Mouse (Mus musculus): ENCODE data around the gene Tcf20. TPM values are rescaled to one million over a fixed set of nuclear protein-coding genes. Genes with fewer than 3 reads are reported as not detected.

Tcf20 gene
- polyA plus RNA-seq, 1 experiment from 2014 or later: 25.1 TPM

DNA sequence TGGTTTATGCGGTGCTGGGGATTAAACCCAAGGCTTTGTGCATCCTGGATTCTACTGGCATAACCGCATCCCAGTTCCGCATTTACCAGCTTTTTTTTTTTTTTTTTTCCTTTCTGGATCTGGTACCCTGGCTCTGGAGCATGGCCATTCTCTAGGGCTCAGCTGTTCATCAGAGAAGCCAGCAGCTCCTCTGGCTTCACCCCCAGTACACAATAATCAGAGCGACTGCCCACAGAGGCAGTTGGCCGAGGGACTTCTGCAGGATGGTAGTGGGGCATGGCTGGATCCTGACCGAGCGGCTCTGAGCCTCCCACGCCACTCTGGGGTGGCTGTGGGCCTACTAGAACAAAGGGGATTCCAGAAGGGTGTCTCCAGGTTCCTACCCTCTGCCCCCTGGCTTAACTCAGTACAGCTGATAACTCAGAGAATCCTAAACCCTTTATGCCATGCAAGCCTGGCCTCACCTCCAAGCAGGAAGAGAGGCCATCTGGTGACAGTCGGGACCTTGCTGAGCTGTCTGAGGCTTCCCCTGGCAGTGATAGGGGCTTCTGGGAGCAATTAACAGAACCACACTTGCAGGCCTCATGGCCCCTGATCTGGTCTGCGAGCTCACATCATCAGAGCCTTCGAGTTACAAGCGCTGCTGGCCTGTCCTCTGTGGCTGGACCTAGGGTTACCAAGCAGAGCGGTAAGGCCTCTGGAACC lies 4.6 kb upstream of the Tcf20 start:
- H3K27me3 ChIP-seq: peaks cover 59% of the 10 kb centered on the region
- CTCF ChIA-PET: interaction anchor here (1.1 kb wide), 1 partner anchor 9 kb away, joined by 3 read pairs; no protein-coding TSS in a partner anchor
- in situ Hi-C loops (cut with MboI; ENCODE audit: low pct_unique_long_range_greater_than_20kb): no loop called here

DNA sequence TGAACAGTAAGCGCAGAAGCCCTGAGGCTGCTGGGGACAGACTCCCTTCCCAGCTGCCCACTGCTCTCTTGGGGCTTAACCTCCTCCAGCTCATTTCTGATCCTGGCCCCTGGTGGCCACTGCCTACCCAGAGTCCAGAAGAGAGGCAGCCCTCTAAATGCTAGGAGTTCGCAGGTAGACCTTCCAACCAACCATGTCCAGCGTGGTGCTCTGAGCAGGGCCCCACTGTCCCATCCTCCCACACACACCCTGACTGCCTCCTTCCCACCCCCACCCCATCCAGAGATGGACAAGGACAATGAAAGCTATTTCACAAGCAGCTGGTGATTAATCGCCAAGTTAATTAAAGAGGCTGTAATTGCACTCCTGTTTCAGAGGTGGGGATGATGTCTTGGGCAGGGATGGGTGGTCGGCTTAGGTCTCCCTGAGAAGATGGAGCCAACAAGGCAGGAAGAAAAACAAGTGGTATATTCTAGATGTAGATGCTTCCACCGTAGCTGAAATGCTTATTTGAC lies 1.6 kb upstream of the Tcf20 start:
- peaks cover 47% of the 10 kb centered on the region for H3K27me3 ChIP-seq
- POLR2A ChIA-PET: no interaction called here
- TF ChIP-seq CTCF (IDR thresholded peaks at IDR 0.05): no peak
- DNase-seq (ENCODE audit: low read depth, low spot score) (no peak), ATAC-seq (no peak)
- CTCF ChIA-PET: no interaction called here
- in situ Hi-C loops (cut with MboI; ENCODE audit: low pct_unique_long_range_greater_than_20kb): no loop called here

More for the DNA sequence above, 4.6 kb upstream of the Tcf20 start:
- no peak for ATAC-seq
- no peak for DNase-seq (ENCODE audit: low read depth, low spot score)
- POLR2A ChIA-PET: interaction anchor here (1.0 kb wide), 1 partner anchor 11 kb away, joined by 3 read pairs; no protein-coding TSS in a partner anchor
- TF ChIP-seq CTCF (IDR thresholded peaks at IDR 0.05): no peak

DNA sequence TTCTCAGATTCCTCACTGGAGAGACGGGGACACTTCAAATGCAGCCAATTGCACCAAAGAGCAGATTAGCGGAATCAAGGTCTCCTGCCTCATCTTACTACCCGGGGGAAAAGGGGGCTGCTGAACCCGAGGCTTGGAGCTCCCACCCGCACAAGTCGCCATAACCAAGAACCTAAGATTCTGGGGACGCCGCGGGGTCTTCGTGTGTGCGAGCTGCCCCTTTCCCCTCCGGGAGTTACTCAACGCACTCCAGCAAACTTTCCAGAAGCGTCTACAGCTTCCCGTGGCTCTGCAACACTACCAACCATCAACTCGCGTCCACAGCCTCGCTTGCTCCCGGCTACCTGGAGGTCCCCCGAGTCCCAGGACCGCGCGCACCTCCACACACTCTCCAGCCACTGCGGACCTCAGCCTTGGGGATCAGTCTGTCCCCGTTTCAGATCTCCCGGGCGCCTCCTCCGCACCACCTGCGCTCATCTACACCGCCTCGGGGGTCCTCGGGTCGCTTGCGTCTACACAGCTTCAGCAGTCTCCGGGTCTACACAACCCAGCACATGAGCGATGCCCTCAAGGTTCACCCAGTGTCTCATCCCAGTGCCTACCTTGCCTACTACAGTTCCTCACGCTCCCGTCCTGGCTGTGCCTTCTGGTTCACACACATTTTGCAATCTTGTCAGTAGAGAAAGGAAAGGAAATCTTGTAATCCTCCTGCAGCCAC lies 499 bp downstream of the Tcf20 start:
- peaks cover 42% of the 10 kb centered on the region for H3K27me3 ChIP-seq
- ATAC-seq: no peak
- no peak for TF ChIP-seq CTCF (IDR thresholded peaks at IDR 0.05)
- no peak for DNase-seq (ENCODE audit: low read depth, low spot score)
- in situ Hi-C loops (cut with MboI; ENCODE audit: low pct_unique_long_range_greater_than_20kb): no loop called here
- ChIA-PET POLR2A (interaction anchor here (0.7 kb wide), 1 partner anchor 628 kb away, joined by 3 read pairs; no protein-coding TSS in a partner anchor), CTCF (interaction anchor here (1.4 to 1.7 kb wide), 2 partner anchors 10 to 82 kb away, joined by 3 read pairs; no protein-coding TSS in a partner anchor)

DNA sequence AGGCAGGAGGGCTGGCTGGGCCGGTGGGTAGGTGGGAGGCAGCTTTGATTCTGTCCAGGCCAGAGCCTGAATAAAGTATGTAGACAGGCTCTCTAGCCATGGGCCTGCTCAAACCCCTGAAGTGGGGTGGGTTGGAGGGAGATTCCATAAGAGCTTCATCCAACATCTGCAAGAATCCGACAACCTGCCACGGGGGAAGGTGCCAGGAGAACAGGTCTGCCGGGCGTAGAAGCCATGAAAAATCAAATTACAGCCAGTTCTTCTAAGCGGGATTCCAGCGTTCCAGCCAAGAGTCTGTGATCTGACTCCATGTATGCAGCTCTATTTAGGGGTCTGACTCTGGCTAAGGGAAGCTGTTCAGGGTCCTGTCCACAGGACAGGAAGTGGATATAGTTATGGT lies 3.1 kb downstream of the Tcf20 start:
- DNase-seq (ENCODE audit: low read depth, low spot score) (no peak), ATAC-seq (no peak)
- POLR2A ChIA-PET: no interaction called here
- H3K27me3 ChIP-seq: peaks cover 20% of the 10 kb centered on the region
- CTCF ChIA-PET: no interaction called here
- in situ Hi-C loops (cut with MboI; ENCODE audit: low pct_unique_long_range_greater_than_20kb): no loop called here
- TF ChIP-seq CTCF (IDR thresholded peaks at IDR 0.05): no peak

DNA sequence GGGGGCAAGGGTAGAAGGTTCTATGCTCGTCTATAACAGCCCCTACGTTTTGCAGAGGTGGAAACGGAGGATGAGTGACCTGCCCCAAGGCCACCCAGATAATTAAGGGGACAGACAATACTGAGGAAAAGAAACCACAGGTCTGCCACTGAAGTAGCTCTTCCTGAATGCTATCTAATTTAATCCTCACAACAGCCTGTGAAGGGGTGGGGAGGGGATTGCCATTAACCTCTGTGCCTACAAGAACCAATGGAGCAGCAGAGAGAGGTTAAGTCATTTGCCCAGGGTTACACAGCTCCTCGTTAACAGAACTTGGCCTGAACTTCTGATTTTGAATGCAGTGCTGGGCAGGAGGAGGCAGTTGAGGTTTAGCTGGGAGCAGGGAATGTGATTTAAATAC lies 3.6 kb downstream of the Tcf20 start:
- DNase-seq (ENCODE audit: low read depth, low spot score): no peak
- TF ChIP-seq CTCF (IDR thresholded peaks at IDR 0.05): no peak
- ChIA-PET CTCF (no interaction called here), POLR2A (no interaction called here)
- in situ Hi-C loops (cut with MboI; ENCODE audit: low pct_unique_long_range_greater_than_20kb): no loop called here
- H3K27me3 ChIP-seq: peaks cover 17% of the 10 kb centered on the region
- ATAC-seq: no peak

DNA sequence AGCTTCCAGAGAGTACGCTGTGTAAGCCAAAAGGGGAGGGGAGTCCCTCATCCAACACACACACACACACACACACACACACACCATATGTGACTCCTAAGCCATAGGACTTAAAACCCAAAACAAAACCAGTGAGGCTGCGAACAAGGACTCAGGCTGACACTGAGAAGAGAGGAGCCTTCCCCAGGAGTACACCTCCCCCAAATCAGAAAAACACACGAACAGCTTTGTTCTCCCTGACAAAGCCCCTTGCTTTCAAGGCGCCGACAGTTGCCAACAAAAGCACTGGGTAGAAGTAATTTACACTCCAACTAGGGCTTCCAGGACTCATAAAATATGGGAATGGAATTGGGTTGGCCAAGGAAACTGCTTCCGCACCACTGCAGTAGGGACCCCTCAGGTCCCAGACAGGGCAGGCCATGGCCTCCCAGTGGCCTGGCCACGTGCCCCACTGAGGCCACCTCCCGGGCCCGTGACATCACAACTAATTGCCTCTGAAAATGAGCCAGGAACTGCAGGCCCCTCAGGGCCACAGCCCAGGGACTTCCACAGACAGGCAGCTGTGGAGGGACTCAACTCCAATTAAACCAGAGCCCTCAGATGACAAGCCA lies 4.2 kb downstream of the Tcf20 start:
- in situ Hi-C loops (cut with MboI; ENCODE audit: low pct_unique_long_range_greater_than_20kb): no loop called here
- ATAC-seq (no peak), DNase-seq (ENCODE audit: low read depth, low spot score) (no peak)
- ChIA-PET POLR2A (no interaction called here), CTCF (interaction anchor here (1.4 kb wide), 1 partner anchor 8 kb away, joined by 3 read pairs; no protein-coding TSS in a partner anchor)
- no peak for TF ChIP-seq CTCF (IDR thresholded peaks at IDR 0.05)
- H3K27me3 ChIP-seq: peaks cover 13% of the 10 kb centered on the region

DNA sequence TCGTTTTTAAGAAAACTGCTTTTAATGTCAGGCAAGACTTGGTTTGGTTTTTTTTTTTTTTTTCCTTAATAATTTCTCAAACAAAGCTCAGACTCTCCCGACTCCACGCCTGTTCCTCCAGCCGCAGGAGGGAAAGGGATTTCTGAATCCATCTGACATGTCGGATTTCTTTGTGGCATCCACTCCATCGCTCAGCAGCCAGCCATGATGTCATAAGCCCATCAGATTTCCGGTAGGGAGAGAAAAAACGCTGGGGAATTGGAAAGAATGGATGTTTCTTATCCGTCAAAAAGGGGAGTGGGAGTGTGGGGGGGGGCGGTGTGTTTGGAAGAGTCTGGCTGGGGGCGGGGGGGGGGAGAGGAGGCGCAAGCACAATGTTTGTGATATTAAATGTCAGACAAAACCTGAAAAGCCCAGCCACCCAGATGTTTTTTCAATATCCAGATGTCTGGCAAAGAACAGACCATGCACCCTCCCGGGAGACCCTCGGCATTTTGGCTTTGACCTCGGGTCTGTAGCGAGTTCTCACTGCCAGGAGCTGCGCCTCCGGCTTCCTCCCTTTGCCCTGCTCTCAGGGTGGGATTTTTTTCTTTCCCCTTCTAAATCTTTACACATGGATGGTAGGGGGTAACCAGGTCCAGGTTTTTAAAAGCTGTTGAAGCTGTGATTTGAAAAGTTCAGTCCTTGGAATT lies 4.8 kb downstream of the Tcf20 start:
- ChIA-PET CTCF (interaction anchor here (1.3 to 1.4 kb wide), 2 partner anchors 9 to 178 kb away, joined by 3 read pairs; no protein-coding TSS in a partner anchor), POLR2A (no interaction called here)
- DNase-seq (ENCODE audit: low read depth, low spot score) (no peak), ATAC-seq (no peak)
- no peak for TF ChIP-seq CTCF (IDR thresholded peaks at IDR 0.05)
- H3K27me3 ChIP-seq: peaks cover 8% of the 10 kb centered on the region
- in situ Hi-C loops (cut with MboI; ENCODE audit: low pct_unique_long_range_greater_than_20kb): no loop called here

DNA sequence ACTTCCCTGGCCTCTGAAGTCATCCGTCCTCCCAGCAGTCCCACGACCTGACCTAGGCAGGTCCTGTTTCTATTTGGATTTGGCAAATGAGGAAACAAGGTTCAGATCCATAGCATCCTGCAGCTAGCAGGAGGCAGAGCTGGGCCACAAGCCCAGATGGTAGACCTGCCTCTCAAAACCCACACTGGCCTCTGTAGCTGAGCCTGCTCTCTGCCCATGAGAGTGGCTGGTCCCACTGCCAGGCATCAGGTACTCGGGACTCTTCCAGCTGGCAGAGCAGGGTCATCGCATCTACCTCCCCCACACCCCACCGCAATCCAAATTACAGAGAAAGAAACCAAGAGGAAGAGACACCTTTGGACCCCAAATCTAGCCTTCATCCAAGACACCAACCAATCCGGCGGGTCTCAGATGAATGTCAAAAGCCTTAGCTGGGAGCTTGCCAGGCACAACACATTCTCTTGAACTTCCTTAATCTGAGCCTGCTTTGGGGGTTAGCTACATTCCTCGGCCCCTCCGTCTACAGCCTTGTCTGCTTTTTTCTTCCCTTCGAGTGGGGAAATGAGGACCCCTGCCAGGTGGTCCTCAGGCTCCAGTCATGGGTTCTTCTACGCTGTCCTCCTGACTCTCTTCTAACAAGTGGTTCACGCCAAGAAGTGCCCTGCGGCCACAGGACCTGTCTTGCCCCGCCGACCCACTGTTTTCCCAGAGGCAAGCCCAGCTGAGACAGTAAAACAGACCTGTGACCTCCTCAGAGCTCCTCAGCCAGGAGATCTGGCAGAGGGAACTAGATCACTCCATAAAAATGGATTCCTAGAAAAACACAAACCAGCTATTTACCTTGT lies 5.8 kb downstream of the Tcf20 start:
- POLR2A ChIA-PET: interaction anchor here (0.9 kb wide), 1 partner anchor 55 kb away, joined by 3 read pairs; no protein-coding TSS in a partner anchor
- H3K27me3 ChIP-seq: peaks cover 6% of the 10 kb centered on the region
- TF ChIP-seq CTCF (IDR thresholded peaks at IDR 0.05): no peak
- CTCF ChIA-PET: interaction anchor here (1.3 to 1.4 kb wide), 2 partner anchors 10 to 177 kb away, joined by 3 read pairs; no protein-coding TSS in a partner anchor
- DNase-seq (ENCODE audit: low read depth, low spot score) (no peak), ATAC-seq (no peak)
- in situ Hi-C loops (cut with MboI; ENCODE audit: low pct_unique_long_range_greater_than_20kb): no loop called here

DNA sequence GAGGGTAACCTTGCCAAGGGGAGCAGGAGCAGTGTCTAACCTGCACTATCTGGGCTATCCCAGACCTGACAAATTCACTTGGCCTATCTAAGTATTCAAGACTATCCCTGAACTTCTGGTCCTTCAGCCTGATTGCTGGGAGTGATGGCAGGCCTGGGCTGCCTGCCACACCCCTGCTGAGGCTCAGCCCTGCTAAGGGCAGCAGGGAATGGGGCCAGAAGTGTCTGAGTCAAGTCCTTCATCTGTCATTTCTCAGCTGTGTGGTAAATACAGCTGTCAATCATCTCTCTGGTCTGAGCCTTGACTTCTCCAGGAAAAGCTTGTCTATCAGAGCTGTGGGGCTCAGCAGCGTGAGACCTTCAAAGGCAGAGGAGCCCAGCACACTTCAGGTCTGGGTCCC lies 8.1 kb downstream of the Tcf20 start:
- ChIA-PET CTCF (no interaction called here), POLR2A (no interaction called here)
- ATAC-seq (no peak), DNase-seq (ENCODE audit: low read depth, low spot score) (no peak)
- peaks cover 3% of the 10 kb centered on the region for H3K27me3 ChIP-seq
- in situ Hi-C loops (cut with MboI; ENCODE audit: low pct_unique_long_range_greater_than_20kb): no loop called here
- no peak for TF ChIP-seq CTCF (IDR thresholded peaks at IDR 0.05)
